Mouse (Mus musculus) adrenal gland, postnatal 0 days (tissue): ENCODE measurements around the gene Asna1. TPM values are rescaled to one million over a fixed set of nuclear protein-coding genes. Genes with fewer than 3 reads are reported as not detected.

Experiments used
- microRNA-seq: library from miRNA; unstranded; fragments of <30 nt; microRNA quantifications from one replicate; pipeline ENCODE4, GENCODE M21; 2016; ENCODE audit warnings: borderline replicate concordance; ENCODE audit not compliant: insufficient number of aligned reads
- polyA plus RNA-seq: library from polyadenylated mRNA; unstranded; fragments of >200 nt; fragmentation: Nextera tagmentation; extraction: Ambion mirVana; gene quantifications from 2 replicates; pipeline ENCODE4 v1.2.1, GENCODE M21; 2015

Gene Asna1
- 101 and 111 TPM in 2 replicates for polyA plus RNA-seq

DNA sequence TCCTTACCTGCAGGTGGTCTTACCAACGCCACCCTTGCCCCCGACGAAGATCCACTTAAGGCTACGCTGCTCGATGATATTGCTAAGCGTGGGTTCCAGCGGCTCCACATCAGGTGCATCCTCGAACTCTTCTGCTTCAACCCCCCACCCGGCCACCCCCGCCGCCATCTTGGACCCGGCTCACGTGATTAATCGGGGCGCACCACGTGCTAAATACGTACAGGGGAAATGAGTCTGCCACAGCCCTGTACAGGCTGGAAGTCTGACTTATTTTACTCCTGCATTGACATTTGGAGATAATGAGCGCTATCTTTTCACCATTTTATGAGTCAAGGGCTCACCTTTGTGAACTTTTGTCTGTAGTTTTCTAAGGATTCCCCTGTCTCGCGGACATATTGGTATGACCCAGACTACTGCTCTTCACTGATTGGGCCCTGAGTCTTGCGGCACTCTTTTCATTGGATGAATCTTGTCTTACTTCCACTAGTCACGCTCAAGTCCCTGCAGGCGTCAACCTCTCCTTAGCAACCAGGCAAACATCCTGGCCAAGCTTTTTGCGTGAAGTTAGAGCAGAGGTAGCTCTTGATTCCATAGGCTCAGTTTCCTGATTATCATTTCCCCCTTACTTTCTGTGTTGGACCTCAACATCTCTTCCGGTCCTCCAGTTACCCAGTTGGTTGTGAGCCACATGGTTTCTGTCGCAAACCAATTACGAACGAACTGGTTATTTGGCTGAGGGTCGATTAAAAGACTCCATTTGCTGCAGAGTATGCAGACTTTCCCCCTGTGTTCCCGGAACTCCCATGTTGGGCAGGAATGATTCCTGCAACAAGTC, at the start of gene Asna1:
Asna1 (minus strand) TSS at position 184 of the 835 bp plus-strand sequence.

DNA sequence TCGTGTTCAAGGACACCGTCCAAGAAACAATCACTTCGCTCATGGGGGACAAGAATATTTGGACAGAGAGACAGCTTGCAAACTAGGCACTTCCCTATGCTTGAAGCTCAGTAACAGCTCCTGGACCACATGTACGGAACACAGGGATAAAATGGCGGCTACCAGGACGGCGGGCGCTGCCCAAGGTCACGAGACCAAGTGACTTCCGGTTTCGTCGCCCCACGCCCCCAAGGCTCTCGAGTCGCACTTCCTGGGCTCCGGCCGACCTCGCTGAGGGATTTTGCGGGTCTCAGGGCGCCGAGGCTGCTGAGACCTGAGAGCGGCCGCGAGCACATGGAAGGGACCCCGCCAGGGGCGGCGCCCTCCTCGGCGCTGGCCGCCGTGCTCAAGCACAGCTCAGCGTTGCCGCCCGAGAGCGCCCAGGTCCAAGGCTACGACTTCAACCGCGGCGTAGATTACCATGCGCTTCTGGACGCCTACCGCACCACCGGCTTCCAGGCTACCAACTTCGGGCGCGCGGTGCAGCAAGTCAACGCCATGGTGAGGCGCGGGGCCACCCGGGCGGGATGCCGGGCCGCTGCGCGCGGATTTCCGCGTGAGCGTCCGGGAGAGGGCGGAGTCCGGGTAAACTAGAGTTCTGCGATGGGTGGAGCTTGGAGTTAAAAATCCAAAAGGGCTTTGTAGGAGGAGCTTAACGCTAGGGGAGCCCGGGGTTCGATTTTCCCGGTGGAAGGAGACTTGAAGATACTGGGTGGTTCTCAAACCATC, 46.6 kb upstream of the Asna1 start, which contains the start of gene Dhps:
Dhps (plus strand) TSS at position 244 of the 768 bp plus-strand sequence.

DNA sequence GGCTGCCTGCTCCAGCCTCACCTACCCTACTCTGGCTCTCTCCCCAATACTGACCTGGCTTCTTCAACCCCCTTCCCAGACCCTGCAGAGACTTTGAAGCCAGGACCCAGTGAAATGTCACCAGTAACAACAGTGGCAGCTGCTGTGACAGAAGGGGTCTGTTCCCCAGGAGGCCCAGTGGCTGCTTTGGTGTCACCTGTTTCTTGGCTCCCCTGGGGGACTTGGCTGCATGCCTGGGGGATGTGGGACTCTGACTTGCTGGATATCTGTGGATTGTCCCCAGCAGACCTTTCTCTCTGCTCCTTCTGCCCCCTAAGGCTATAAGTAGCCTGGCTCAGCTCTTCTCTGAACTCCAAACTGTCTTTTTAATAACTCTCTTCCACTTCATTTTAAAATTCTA, 42.9 kb upstream of the Asna1 start, which contains the start of gene Gm5741:
Gm5741 (minus strand) TSS at position 1 of the 400 bp plus-strand sequence.

DNA sequence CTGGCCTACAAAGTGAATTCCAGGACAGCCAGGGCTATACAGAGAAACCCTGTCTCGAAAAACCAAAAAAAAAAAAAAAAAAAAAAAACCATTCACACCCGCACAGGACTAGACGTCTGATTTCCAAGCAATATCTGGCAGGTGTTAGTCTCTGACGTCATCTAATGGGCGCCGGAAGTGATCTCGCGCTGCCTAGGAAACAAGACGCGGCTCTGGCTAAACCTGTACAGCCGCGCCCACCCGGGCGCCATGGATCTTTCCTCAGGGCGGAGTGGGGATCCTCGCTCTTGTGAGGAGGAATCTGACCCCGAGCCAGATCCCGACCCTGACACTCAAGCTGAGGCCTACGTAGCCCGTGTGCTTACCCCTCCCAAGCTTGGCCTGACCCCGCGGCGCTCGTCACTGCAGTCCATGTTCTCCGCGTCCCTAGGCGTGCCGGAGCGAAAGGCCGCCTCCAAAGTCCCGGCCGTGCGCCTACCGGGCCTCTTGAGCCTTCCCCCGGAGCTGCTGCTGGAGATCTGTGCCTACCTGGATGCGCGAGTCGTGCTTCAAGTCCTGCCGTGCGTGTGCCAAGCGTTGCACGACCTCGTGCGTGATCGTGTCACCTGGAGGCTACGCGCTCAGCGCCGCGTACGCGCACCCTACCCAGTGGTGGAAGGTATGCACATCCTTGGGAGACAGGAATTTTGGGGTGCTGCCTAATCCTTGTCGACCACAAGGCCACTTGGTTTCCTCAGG, 35.0 kb upstream of the Asna1 start, which contains the start of gene Fbxw9:
Fbxw9 (plus strand) TSS at position 177 of the 738 bp plus-strand sequence.

DNA sequence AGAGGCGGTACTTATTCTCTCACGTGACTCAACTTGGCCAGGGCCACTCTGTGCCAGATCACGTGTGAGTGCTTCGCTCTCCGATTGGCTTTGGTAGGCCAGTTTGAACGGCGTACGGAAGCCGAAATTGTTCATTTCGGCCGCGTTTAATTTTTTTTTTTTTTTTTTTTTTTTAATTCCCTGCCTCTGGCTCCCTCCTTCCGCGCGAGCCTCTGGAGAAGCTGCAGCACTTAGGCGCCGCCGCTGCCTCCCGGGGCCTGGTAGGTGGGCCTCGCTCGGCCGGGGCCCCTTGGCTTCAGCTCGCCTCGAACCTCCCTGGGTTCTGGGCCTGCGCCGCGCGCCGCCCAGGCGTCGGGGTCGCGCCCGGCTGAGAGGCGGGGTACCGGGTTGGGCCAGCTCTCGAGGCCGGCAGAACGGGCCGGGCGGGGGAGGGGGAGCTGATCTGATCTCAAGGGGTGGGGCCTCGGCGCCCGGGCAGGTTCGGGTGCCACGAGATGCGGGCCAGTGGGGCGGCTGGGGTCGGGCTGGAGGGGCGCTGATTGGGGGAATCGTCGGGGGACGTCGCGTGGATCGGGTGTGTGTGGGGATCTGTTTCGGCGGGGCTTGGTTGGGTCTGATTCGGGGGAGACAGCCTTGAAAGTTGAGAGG, 11.8 kb upstream of the Asna1 start, which contains the start of gene Tnpo2:
Tnpo2 (plus strand) TSS at position 198 of the 648 bp plus-strand sequence.

DNA sequence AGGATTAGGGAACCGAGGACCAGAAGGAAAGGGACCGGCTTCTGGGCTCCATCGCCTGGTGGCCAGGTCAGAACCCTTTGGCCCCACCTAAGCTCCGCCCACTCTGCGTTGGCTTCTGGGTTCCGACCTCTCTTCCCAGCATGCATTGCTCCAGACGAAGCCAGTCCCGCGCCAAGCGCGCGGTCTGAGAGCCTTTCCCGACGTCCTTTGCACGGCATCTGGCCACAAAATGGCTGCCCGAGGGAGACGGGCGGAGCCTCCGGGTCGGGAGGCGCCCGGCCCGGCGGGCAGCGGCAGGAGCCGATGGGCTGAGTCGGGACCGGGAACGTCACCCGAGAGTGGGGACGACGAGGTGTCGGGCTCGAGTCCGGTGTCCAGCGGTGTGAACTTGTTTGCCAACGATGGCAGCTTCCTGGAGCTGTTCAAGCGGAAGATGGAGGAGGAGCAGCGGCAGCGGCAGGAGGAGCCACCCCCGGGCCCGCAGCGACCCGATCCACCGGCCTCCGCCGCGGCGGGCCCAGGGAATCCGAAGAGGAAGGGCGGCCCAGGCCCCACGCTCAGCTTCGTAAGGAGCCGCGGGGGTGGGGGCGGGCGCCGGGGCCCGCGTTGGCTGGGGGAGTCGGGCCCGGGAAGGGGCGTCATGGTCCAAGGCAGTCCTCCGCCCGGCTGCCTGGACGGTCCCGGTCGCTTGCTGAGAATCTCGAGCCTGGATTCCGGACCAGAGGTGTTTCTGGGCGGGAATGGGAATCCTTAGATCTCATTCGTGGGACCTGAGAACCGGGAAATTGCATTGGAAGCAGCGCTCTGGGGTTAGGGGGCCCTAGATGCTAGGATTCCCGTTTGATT, 1.8 kb upstream of the Asna1 start, which contains the start of gene Trir:
Trir (plus strand) TSS at position 154 of the 846 bp plus-strand sequence.

DNA sequence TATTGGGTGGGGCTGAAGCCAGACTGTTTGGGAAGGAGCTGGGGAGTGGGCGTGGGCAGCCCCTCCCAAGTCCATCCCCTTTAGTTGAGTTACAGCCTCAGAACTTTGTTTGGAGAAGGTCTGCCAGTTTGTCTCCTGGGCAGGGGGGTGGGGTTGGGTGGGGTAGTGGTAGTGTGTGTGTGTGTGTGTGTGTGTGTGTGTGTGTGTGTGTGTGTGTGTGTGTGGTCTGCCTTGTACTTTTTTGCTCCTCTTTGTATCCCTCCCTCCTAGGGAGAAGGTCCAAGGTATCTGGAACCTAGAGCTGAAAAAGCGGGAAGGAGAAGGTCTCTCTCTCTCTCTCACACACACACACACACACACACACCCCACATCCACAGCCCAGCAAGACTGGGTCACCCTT, 10.7 kb downstream of the Asna1 start, which contains the start of gene Best2:
Best2 (minus strand) TSS at position 101 of the 400 bp plus-strand sequence.

DNA sequence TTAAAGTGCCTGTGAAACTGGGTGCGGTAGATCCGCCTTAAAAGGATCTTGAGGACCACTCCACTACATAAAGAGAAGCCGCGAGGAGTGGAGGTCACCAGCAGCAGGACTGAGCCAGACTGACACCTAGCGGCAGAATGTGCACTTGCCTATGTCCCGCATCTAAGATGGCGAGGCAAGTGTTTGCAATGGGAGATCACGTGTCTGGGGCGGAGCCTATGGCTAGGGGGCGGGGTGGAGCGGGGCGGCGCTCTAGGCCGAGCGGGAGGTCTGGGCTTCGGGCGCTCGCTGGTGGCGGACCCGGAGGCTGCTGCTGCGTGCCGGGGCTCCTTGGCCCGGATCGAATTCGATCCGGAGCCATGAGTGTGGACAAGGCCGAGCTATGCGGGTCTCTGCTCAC, 34.7 kb downstream of the Asna1 start, which contains the start of gene Hook2:
Hook2 (plus strand) TSS at position 255 of the 400 bp plus-strand sequence.

DNA sequence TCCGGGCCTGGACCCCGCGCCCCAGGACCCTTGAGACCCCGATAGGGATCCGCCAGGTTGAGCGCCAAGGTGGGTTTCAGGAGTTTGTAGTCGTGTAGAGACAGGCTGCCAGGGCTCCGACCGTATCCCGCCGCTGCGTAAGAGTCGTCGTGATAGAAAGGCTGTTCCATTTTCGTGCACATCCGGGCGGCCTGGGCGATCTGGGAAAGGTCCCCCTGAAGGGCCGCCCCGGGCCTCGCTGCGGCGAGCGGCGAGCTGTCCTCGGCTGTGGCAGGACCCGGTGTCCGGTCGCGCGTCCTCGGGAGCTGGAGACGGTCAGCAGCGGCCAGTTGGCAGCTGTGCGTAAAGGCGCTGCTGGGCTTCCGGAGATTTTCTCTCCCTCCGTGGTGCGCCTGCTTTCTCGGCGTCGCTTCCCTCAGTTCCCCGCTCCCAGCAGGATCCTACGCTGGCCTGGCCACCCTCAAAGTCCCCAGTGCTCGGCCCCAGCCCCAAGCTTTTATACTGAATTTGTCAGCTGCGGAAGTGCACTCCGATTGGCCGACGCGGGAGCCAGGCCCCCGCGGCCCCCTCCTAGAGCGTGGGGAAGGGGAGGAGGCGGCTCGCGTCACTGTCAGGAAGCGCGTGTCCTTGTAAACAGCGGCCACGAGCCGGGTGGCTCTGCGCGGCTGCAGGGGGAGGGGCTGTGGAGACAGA, 46.7 kb downstream of the Asna1 start, which contains the start of gene Junb:
Junb (minus strand) TSS at position 471 of the 693 bp plus-strand sequence.

DNA sequence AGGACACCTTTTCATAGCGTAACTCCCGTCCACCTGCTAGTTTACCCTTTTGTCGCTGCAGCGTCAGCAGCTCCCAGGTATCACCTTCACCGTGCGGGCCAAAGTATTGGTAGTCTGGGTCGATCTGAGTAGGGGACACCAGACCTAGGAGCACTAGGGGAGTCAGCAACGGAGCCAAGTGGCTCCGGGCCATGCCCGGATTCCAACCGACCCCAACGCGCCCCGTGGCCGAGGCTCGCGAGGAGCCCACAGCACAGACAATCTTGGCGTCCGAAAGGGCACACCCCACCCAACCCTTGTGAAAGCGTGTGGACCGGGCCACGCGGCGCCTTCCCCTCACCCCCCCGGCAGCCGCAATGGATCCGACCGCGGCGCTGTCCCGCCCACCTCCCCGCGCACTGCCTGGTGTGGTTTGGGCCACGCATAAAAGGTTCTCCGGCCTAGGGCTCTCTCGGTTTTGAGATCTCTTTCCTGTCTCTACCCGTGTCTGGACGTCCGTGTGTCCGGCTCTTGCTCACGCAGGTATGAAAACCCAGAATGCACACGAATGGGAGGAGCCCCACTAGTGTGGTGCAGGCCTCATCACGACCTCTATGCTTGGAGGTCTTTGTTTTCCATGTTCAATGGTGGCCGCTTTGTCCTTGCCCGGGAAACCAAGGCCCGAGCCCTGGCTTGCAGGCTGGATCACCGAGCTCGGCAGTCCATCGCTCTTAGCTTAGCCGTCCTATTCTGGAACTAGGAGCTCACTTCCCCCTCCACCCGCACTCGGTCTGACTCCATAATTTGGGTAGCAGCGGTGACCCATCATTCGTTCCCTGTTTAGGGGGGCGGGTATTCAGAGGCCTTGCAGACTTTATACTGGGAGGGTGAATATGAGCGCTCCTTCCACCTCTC, 55.6 kb downstream of the Asna1 start, which contains the start of the genes Gm49661, Prdx2 and Rnaseh2a:
Gm49661 (minus strand) TSS at position 193 of the 894 bp plus-strand sequence.
Prdx2 (plus strand) TSS at position 347 of the 894 bp plus-strand sequence.
Rnaseh2a (minus strand) TSS at position 527 of the 894 bp plus-strand sequence.

Small RNA genes within 50 kb of the gene (microRNA-seq; reads per million reads assigned to microRNA genes)
- gene Mir7070, result not detected

Other genes starting within 250 kb of the Asna1 start
- gene Nfix, start 224.9 kb downstream of the Asna1 start, polyA plus RNA-seq, result 22.8 and 26.3 TPM in 2 replicates
- 6.6 and 9.9 TPM in 2 replicates for gene Dand5, start 202.5 kb downstream of the Asna1 start, polyA plus RNA-seq
- gene Gadd45gip1, start 193.8 kb downstream of the Asna1 start, polyA plus RNA-seq, result 74.9 and 88.3 TPM in 2 replicates
- gene Rad23a, start 184.6 kb downstream of the Asna1 start, polyA plus RNA-seq, result 80.9 and 112 TPM in 2 replicates
- 326 and 438 TPM in 2 replicates for gene Calr, start 178.3 kb downstream of the Asna1 start, polyA plus RNA-seq
- 34.4 and 47.4 TPM in 2 replicates for gene Farsa, start 168.3 kb downstream of the Asna1 start, polyA plus RNA-seq
- 52.9 and 54.5 TPM in 2 replicates for gene Syce2, start 153.2 kb downstream of the Asna1 start, polyA plus RNA-seq
- 29.7 and 48.4 TPM in 2 replicates for gene Gcdh, start 131.4 kb downstream of the Asna1 start, polyA plus RNA-seq
- gene Klf1, start 123.4 kb downstream of the Asna1 start, polyA plus RNA-seq, result 9.0 and 20.1 TPM in 2 replicates
- gene Dnase2a, start 116.7 kb downstream of the Asna1 start, polyA plus RNA-seq, result 10.5 and 16.2 TPM in 2 replicates
- 3.6 and 11.0 TPM in 2 replicates for gene Mast1, start 87.9 kb downstream of the Asna1 start, polyA plus RNA-seq
- 0.12 and 0.61 TPM in 2 replicates for gene Rtbdn, start 78.3 kb downstream of the Asna1 start, polyA plus RNA-seq
- 0.81 TPM in 1 of 2 replicates, not detected in the other for gene Gm49661, start 55.8 kb downstream of the Asna1 start, polyA plus RNA-seq
- gene Prdx2, start 55.7 kb downstream of the Asna1 start, polyA plus RNA-seq, result 788 and 1,010 TPM in 2 replicates
- gene Rnaseh2a, start 55.5 kb downstream of the Asna1 start, polyA plus RNA-seq, result 136 and 227 TPM in 2 replicates
- 25.6 and 40.6 TPM in 2 replicates for gene Junb, start 46.6 kb downstream of the Asna1 start, polyA plus RNA-seq
- 8.6 and 12.6 TPM in 2 replicates for gene Hook2, start 34.7 kb downstream of the Asna1 start, polyA plus RNA-seq
- not detected in 2 replicates for gene Best2, start 10.8 kb downstream of the Asna1 start, polyA plus RNA-seq
- 114 and 124 TPM in 2 replicates for gene Trir, start 1.5 kb upstream of the Asna1 start, polyA plus RNA-seq
- gene Tnpo2, start 11.6 kb upstream of the Asna1 start, polyA plus RNA-seq, result 15.4 and 16.3 TPM in 2 replicates
- gene Fbxw9, start 34.8 kb upstream of the Asna1 start, polyA plus RNA-seq, result 33.5 and 34.5 TPM in 2 replicates
- not detected in 2 replicates for gene Gm5741, start 42.7 kb upstream of the Asna1 start, polyA plus RNA-seq
- 54.9 and 58.6 TPM in 2 replicates for gene Dhps, start 46.5 kb upstream of the Asna1 start, polyA plus RNA-seq
- gene Wdr83os, start 55.5 kb upstream of the Asna1 start, polyA plus RNA-seq, result 109 and 143 TPM in 2 replicates
- gene Wdr83, start 56.0 kb upstream of the Asna1 start, polyA plus RNA-seq, result 23.8 and 33.0 TPM in 2 replicates
- 30.0 and 40.0 TPM in 2 replicates for gene Man2b1, start 58.0 kb upstream of the Asna1 start, polyA plus RNA-seq
- 1.4 and 2.2 TPM in 2 replicates for gene Zfp791, start 97.8 kb upstream of the Asna1 start, polyA plus RNA-seq
- not detected in 2 replicates for gene Cks1brt, start 126.6 kb upstream of the Asna1 start, polyA plus RNA-seq
- not detected in 2 replicates for gene Olfr371, start 200.7 kb upstream of the Asna1 start, polyA plus RNA-seq